29 mouse cellular contexts compared by ENCODE assay signal in the genomic region with DNA sequence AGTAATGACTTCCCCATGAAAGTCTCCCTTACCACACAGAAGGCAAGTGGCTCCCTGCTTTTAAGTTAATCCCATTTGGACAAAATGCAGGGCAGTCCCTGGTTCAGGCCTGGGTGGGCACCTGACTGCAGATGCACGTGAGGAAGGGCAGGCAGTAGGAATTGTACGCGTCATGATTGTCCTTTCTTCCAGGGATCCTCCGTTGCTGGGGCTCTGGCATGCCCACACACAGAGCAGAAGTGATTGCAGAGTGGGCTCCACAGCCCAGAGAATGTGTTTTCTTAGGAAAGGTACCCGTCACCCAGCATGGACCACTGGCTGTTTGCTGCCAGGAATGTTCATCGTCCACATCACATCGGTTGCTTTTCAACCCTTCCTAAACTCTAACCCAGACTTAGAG.
"Had no signal": no experiment of that assay in that cellular context is flagged by ENCODE, and none has a peak within 500 bp of the region (broad histone marks: within the 10 kb centered on the region; RNA-seq: fewer than 3 reads in every experiment).

No protein-coding gene starts in this region.

- H3K27ac ChIP-seq: left cerebral cortex, adult 2 months; limb, embryonic 10.5 days; limb, embryonic 12.5 days; limb, embryonic 13.5 days; limb, embryonic 15.5 days; liver, embryonic 14.5 days; liver, embryonic 15.5 days; lung, embryonic 15.5 days; macrophage; midbrain, embryonic 10.5 days; midbrain, embryonic 12.5 days; midbrain, embryonic 15.5 days; neural tube, embryonic 12.5 days had no signal

- ATAC-seq: liver, postnatal 0 days; lung, postnatal 0 days; midbrain, embryonic 15.5 days; midbrain, embryonic 16.5 days had no signal

- H3K4me1 ChIP-seq: limb, embryonic 10.5 days had no signal

- H3K4me3 ChIP-seq: left cerebral cortex, adult 2 months; limb, embryonic 10.5 days; limb, embryonic 12.5 days; limb, embryonic 13.5 days; limb, embryonic 15.5 days; liver, embryonic 13.5 days; liver, embryonic 15.5 days; lung, embryonic 15.5 days; midbrain, embryonic 10.5 days; midbrain, embryonic 12.5 days; midbrain, embryonic 15.5 days; myocyte; neural tube, embryonic 12.5 days had no signal

- H3K9ac ChIP-seq: limb, embryonic 12.5 days; limb, embryonic 13.5 days; limb, embryonic 15.5 days; liver, embryonic 13.5 days; liver, embryonic 14.5 days; liver, embryonic 15.5 days; liver, postnatal 0 days; lung, embryonic 14.5 days; lung, embryonic 15.5 days; midbrain, embryonic 12.5 days; midbrain, embryonic 15.5 days; neural tube, embryonic 12.5 days had no signal

- DNase-seq: left cerebral cortex, postnatal 4 days; liver; liver, embryonic 13.5 days; liver, postnatal 0 days; lung, adult 18-20 months; lung, adult 2 months; lung, embryonic 14.5 days; lung, postnatal 10 days; lung, postnatal 14 days; lung, postnatal 36 days; lung, postnatal 4 days; midbrain, embryonic 14.5 days had no signal

- H3K27me3 ChIP-seq: limb, embryonic 12.5 days; limb, embryonic 13.5 days; limb, embryonic 15.5 days; liver, embryonic 13.5 days; liver, embryonic 15.5 days; lung, embryonic 15.5 days; megakaryocyte, embryonic 14.5 days; midbrain, embryonic 12.5 days; midbrain, embryonic 15.5 days; neural tube, embryonic 12.5 days had no signal

- H3K4me2 ChIP-seq: limb, embryonic 12.5 days; limb, embryonic 13.5 days; limb, embryonic 15.5 days; liver, embryonic 13.5 days; liver, embryonic 15.5 days; lung, embryonic 14.5 days; lung, embryonic 15.5 days; midbrain, embryonic 12.5 days; midbrain, embryonic 15.5 days; neural tube, embryonic 12.5 days had no signal

- H3K9me3 ChIP-seq: limb, embryonic 10.5 days; limb, embryonic 12.5 days; limb, embryonic 13.5 days; limb, embryonic 15.5 days; liver, embryonic 13.5 days; liver, embryonic 15.5 days; lung, embryonic 15.5 days; megakaryocyte, embryonic 14.5 days; midbrain, embryonic 10.5 days; midbrain, embryonic 12.5 days; midbrain, embryonic 15.5 days; neural tube, embryonic 12.5 days had no signal

- H3K36me3 ChIP-seq: lung, embryonic 15.5 days; midbrain, embryonic 12.5 days; midbrain, embryonic 15.5 days; neural tube, embryonic 12.5 days had no signal
